Mouse (Mus musculus) G1E (cell line): ENCODE results near the gene Serinc3.

Experiments used
- CTCF ChIP-seq: IDR thresholded peaks from 2 replicates; pipeline ENCODE4 v1.5.1; 2012; ENCODE audit warnings: low read depth, low read length, inconsistent platforms, mixed read lengths
- GATA1 ChIP-seq: IDR thresholded peaks from 2 replicates; pipeline ENCODE4 v1.6.1; 2012; ENCODE audit warnings: borderline replicate concordance, low read length, inconsistent platforms, mixed read lengths
- GATA2 ChIP-seq: IDR thresholded peaks from 2 replicates; pipeline ENCODE4 v1.6.1; 2012; ENCODE audit warnings: low read depth, low read length, inconsistent platforms, borderline replicate concordance
- POLR2AphosphoS5 ChIP-seq: IDR thresholded peaks from 2 replicates; pipeline ENCODE4 v1.6.1; 2012; ENCODE audit warnings: low read depth, low read length, inconsistent platforms; ENCODE audit not compliant: insufficient replicate concordance
- TAL1 ChIP-seq: conservative IDR thresholded peaks from 2 replicates; pipeline ENCODE4 v1.6.1; 2012; ENCODE audit warnings: low read depth, low read length, inconsistent platforms, mixed read lengths

GRCm38 (mm10) chr2:163676745-163677144, 31.8 kb upstream of the Serinc3 start:
- TF ChIP-seq CTCF (no peak), POLR2AphosphoS5 (no peak), TAL1 (no peak), GATA2 (no peak), GATA1 (no peak)
